28 mouse cellular contexts compared by ENCODE assay signal in the genomic region with DNA sequence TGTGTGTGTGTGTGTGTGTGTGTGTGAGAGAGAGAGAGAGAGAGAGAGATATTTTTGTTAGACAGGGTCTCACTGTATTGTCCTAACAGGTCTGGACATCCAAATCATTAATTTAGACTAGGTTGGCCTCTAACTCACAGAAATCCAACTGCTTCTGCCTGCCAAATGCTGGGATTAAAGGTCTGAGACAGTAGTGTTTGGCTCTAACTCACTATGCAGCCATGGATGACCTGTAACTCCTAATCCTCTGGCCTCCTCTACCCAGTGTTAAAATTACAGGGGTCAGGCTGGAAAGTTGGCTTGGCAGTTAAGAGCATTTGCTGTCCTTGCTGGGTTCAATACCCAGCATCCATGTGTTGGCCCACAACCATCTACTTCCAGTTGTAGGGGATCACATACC. TPM values are rescaled to one million over a fixed set of nuclear protein-coding genes. Genes with fewer than 3 reads are reported as not detected.
A peak's percentile ranks its signal among the peaks of the same experiment; 100 is the strongest.
DNase-seq lines count a peak whose midpoint lies in the region; ATAC-seq and TF ChIP-seq lines count a peak whose summit lies in the region.
"Had no signal": no experiment of that assay in that cellular context is flagged by ENCODE, and none has a peak within 500 bp of the region (broad histone marks: within the 10 kb centered on the region; RNA-seq: fewer than 3 reads in every experiment).

No protein-coding gene starts in this region.

- H3K27ac ChIP-seq in kidney, adult 2 months (ENCODE audit: insufficient read depth, low read depth, low read length), result no peak overlapping the region
- no peak overlapping the region for H3K27ac ChIP-seq in kidney, embryonic 14.5 days (ENCODE audit: low read depth, low read length)
- no peak overlapping the region for H3K27ac ChIP-seq in liver, adult 2 months (replicated peaks; ENCODE audit: insufficient read depth, low read depth, low read length)
- no peak overlapping the region for H3K27ac ChIP-seq in liver, embryonic 11.5 days (ENCODE audit: low read depth, low read length)

- no peaks in the 10 kb centered on the region for H3K27me3 ChIP-seq in kidney, adult 2 months (replicated peaks; ENCODE audit: control insufficient read depth, insufficient read depth, low read length)
- H3K27me3 ChIP-seq in kidney, embryonic 14.5 days (ENCODE audit: control insufficient read depth, insufficient read depth, low read length), result no peaks in the 10 kb centered on the region
- H3K27me3 ChIP-seq in liver, adult 2 months (ENCODE audit: control insufficient read depth, insufficient read depth, low read length), result no peaks in the 10 kb centered on the region
- H3K27me3 ChIP-seq in liver, embryonic 11.5 days (replicated peaks; ENCODE audit: control insufficient read depth, insufficient read depth, low read length), result no peaks in the 10 kb centered on the region
- H3K27me3 ChIP-seq: CH12.LX had no signal

- no peak for ATAC-seq in kidney, embryonic 14.5 days (ENCODE audit: low FRiP score, low TSS enrichment)
- ATAC-seq in liver, embryonic 11.5 days (replicated peaks; ENCODE audit: low FRiP score), result no peak
- ATAC-seq: activated CD4-positive, CD25-positive, alpha-beta regulatory T cell, adult 4 months; CD4-positive, CD25-positive, alpha-beta regulatory T cell, adult 4 months; Patski had no signal

- no peak overlapping the region for H3K4me3 ChIP-seq in kidney, adult 2 months (ENCODE audit: insufficient read depth, low read depth, low read length)
- no peak overlapping the region for H3K4me3 ChIP-seq in kidney, embryonic 14.5 days (ENCODE audit: low read length)
- H3K4me3 ChIP-seq in liver, adult 2 months (ENCODE audit: insufficient read depth, low read depth, low read length), result no peak overlapping the region
- H3K4me3 ChIP-seq in liver, embryonic 11.5 days (ENCODE audit: low read depth, low read length), result no peak overlapping the region

- H3K9ac ChIP-seq in kidney, embryonic 14.5 days (ENCODE audit: low read depth, low read length), result no peak overlapping the region
- no peak overlapping the region for H3K9ac ChIP-seq in liver, adult 2 months (ENCODE audit: low read depth, low read length)
- H3K9ac ChIP-seq in liver, embryonic 11.5 days (ENCODE audit: low read depth, low read length), result no peak overlapping the region

- no peaks in the 10 kb centered on the region for H3K79me2 ChIP-seq in liver, adult 2 months (ENCODE audit: control insufficient read depth, insufficient read depth, low read length)

- no peak overlapping the region for H3K4me2 ChIP-seq in kidney, embryonic 14.5 days (replicated peaks; ENCODE audit: low read depth, low read length)
- no peak overlapping the region for H3K4me2 ChIP-seq in liver, embryonic 11.5 days

- H3K4me1 ChIP-seq in kidney, adult 2 months (ENCODE audit: control insufficient read depth, insufficient read depth, low read length), result no peaks in the 10 kb centered on the region
- H3K4me1 ChIP-seq in kidney, embryonic 14.5 days (ENCODE audit: control insufficient read depth, insufficient read depth, low read length), result no peaks in the 10 kb centered on the region
- no peaks in the 10 kb centered on the region for H3K4me1 ChIP-seq in liver, adult 2 months (ENCODE audit: control insufficient read depth, insufficient read depth, low read length)
- H3K4me1 ChIP-seq in liver, embryonic 11.5 days (replicated peaks; ENCODE audit: control insufficient read depth, insufficient read depth, low read length), result no peaks in the 10 kb centered on the region

- no peak for TF ChIP-seq CTCF in kidney, adult 2 months (conservative IDR thresholded peaks at IDR 0.05; ENCODE audit: insufficient read depth, insufficient read length, low read depth, low read length)
- no peak for TF ChIP-seq CTCF in liver, adult 2 months (IDR thresholded peaks at IDR 0.05; ENCODE audit: low read depth, low read length)

- no peaks in the 10 kb centered on the region for H3K9me3 ChIP-seq in kidney, embryonic 14.5 days (ENCODE audit: control insufficient read depth, low read length)
- no peaks in the 10 kb centered on the region for H3K9me3 ChIP-seq in liver, embryonic 11.5 days (ENCODE audit: control insufficient read depth, low read length)
- H3K9me3 ChIP-seq: G1E had no signal

- DNase-seq in kidney, adult 2 months, result peak; percentile 60
- DNase-seq in kidney, adult 11 months, result no peak
- DNase-seq in kidney, adult 9 months, result peak; percentile 63
- peak; percentile 4 to 15 for DNase-seq in kidney, postnatal 36 days
- no peak for DNase-seq in kidney, postnatal 14 days
- DNase-seq in liver, adult 2 months (ENCODE audit: extremely low read depth, low read depth, low spot score), result peak; percentile 10
- DNase-seq in liver, embryonic 11.5 days (ENCODE audit: low spot score), result no peak
- DNase-seq: adrenal gland, adult 2 months; adrenal gland, adult 8-10 months; adrenal gland, postnatal 10 days; adrenal gland, postnatal 14 days; adrenal gland, postnatal 25 days; adrenal gland, postnatal 36 days; B cell, adult 2 months; cerebellum, adult 11 months; cerebellum, adult 11-12 months had no signal

- H3K36me3 ChIP-seq in kidney, adult 2 months (ENCODE audit: control insufficient read depth, insufficient read depth, low read length), result no peaks in the 10 kb centered on the region
- H3K36me3 ChIP-seq in kidney, embryonic 14.5 days (ENCODE audit: control insufficient read depth, insufficient read depth, low read length), result no peaks in the 10 kb centered on the region
- no peaks in the 10 kb centered on the region for H3K36me3 ChIP-seq in liver, adult 2 months (ENCODE audit: control insufficient read depth, insufficient read depth, low read length)
- H3K36me3 ChIP-seq in liver, embryonic 11.5 days (ENCODE audit: control insufficient read depth, insufficient read depth, low read length), result no peaks in the 10 kb centered on the region
- H3K36me3 ChIP-seq: G1E had no signal

- TF ChIP-seq POLR2A in kidney, adult 2 months (IDR thresholded peaks at IDR 0.05; ENCODE audit: low read depth, low read length), result no peak
- TF ChIP-seq POLR2A in liver, adult 2 months (IDR thresholded peaks at IDR 0.05; ENCODE audit: extremely low read depth, insufficient read depth, low read length), result no peak

RNA-seq across cellular contexts. Expression of a gene that starts 14.9 kb away (rescaled TPM):
- polyA plus RNA-seq in kidney, adult 2 months (2012; rRNA removed), result 0.01 TPM in 1 of 2 replicates, not detected in the other
- polyA plus RNA-seq in kidney, embryonic 14.5 days (2014; fragmentation: Nextera tagmentation; extraction: Ambion mirVana), result not detected in 2 replicates
- not detected in 2 replicates for total RNA-seq in liver, adult 2 months (2014; rRNA removed)
- polyA plus RNA-seq in liver, adult 2 months (2012; rRNA removed), result not detected in 2 replicates
- polyA plus RNA-seq in liver, embryonic 11.5 days (2014; fragmentation: Nextera tagmentation; extraction: Ambion mirVana), result not detected in 2 replicates
- total RNA-seq: adrenal gland, adult 18-20 months; adrenal gland, adult 2 months; adrenal gland, adult 8-10 months; adrenal gland, postnatal 14 days; adrenal gland, postnatal 25 days; adrenal gland, postnatal 36 days; adrenal gland, postnatal 4 days; CH12.LX; MEL had no signal
- polyA plus RNA-seq: activated CD4-positive, CD25-positive, alpha-beta regulatory T cell, adult 4 months; adrenal gland, adult 2 months; CD4-positive, CD25-positive, alpha-beta regulatory T cell, adult 4 months; G1E; Patski had no signal

RNA-seq across cellular contexts. Expression of a gene that starts 35.4 kb away (rescaled TPM):
- 2.2 and 2.8 TPM in 2 replicates for polyA plus RNA-seq in kidney, adult 2 months (2012; rRNA removed)
- polyA plus RNA-seq in kidney, embryonic 14.5 days (2014; fragmentation: Nextera tagmentation; extraction: Ambion mirVana), result 6.4 TPM in 2 replicates
- total RNA-seq in liver, adult 2 months (2014; rRNA removed), result 3.9 and 5.1 TPM in 2 replicates
- polyA plus RNA-seq in liver, adult 2 months (2012; rRNA removed), result 0.65 and 0.91 TPM in 2 replicates
- polyA plus RNA-seq in liver, embryonic 11.5 days (2014; fragmentation: Nextera tagmentation; extraction: Ambion mirVana), result 2.8 and 3.1 TPM in 2 replicates

RNA-seq across cellular contexts. Expression of a gene that starts 43.7 kb away (rescaled TPM):
- not detected in 2 replicates for polyA plus RNA-seq in kidney, adult 2 months (2012; rRNA removed)
- not detected in 2 replicates for polyA plus RNA-seq in kidney, embryonic 14.5 days (2014; fragmentation: Nextera tagmentation; extraction: Ambion mirVana)
- not detected in 2 replicates for total RNA-seq in liver, adult 2 months (2014; rRNA removed)
- not detected in 2 replicates for polyA plus RNA-seq in liver, adult 2 months (2012; rRNA removed)
- polyA plus RNA-seq in liver, embryonic 11.5 days (2014; fragmentation: Nextera tagmentation; extraction: Ambion mirVana), result not detected in 2 replicates
- total RNA-seq: adrenal gland, adult 18-20 months; adrenal gland, adult 2 months; adrenal gland, adult 8-10 months; adrenal gland, postnatal 10 days; adrenal gland, postnatal 14 days; adrenal gland, postnatal 25 days; adrenal gland, postnatal 36 days; adrenal gland, postnatal 4 days; CH12.LX; ES-E14; MEL had no signal
- polyA plus RNA-seq: activated CD4-positive, CD25-positive, alpha-beta regulatory T cell, adult 4 months; adrenal gland, adult 2 months; brain, embryonic 14.5 days; C2C12; CD4-positive, CD25-positive, alpha-beta regulatory T cell, adult 4 months; G1E; Patski had no signal

RNA-seq across cellular contexts. Expression of a gene that starts 56.7 kb away (rescaled TPM):
- not detected in 2 replicates for polyA plus RNA-seq in kidney, adult 2 months (2012; rRNA removed)
- not detected in 2 replicates for polyA plus RNA-seq in kidney, embryonic 14.5 days (2014; fragmentation: Nextera tagmentation; extraction: Ambion mirVana)
- total RNA-seq in liver, adult 2 months (2014; rRNA removed), result not detected in 2 replicates
- polyA plus RNA-seq in liver, adult 2 months (2012; rRNA removed), result not detected in 2 replicates
- polyA plus RNA-seq in liver, embryonic 11.5 days (2014; fragmentation: Nextera tagmentation; extraction: Ambion mirVana), result not detected in 2 replicates
- total RNA-seq: adrenal gland, adult 18-20 months; adrenal gland, adult 2 months; adrenal gland, adult 8-10 months; adrenal gland, postnatal 10 days; adrenal gland, postnatal 14 days; adrenal gland, postnatal 25 days; adrenal gland, postnatal 36 days; adrenal gland, postnatal 4 days; CH12.LX; ES-E14; MEL had no signal
- polyA plus RNA-seq: activated CD4-positive, CD25-positive, alpha-beta regulatory T cell, adult 4 months; adrenal gland, adult 2 months; brain, embryonic 14.5 days; C2C12; CD4-positive, CD25-positive, alpha-beta regulatory T cell, adult 4 months; G1E; Patski had no signal

Comparison
In these comparisons a context has a peak if more than half of its experiments do, and no peak if none do; other contexts are left out.
1. DNase-seq: peak in kidney, adult 2 months (single experiment), kidney, adult 9 months (single experiment), kidney, postnatal 36 days (2 of 2) and liver, adult 2 months (single experiment); none in kidney, adult 11 months (single experiment), kidney, postnatal 14 days (single experiment) and liver, embryonic 11.5 days (single experiment).